Mouse (Mus musculus) midbrain, embryonic 11.5 days (tissue): Measurements from ENCODE around the gene Tnni3k. TPM values are rescaled to one million over a fixed set of nuclear protein-coding genes. Genes with fewer than 3 reads are reported as not detected.
A peak's percentile ranks its signal among the peaks of the same experiment; 100 is the strongest.

Experiments used
- ATAC-seq: fragments of 200-750 bp; cut with Nextera tagmentation; 2 replicates; pipeline ENCODE4 v1.8.0; 2017; ENCODE audit warnings: moderate TSS enrichment, moderate library complexity; ENCODE audit not compliant: low FRiP score
- DNase-seq: peaks from one replicate; pipeline ENCODE4 v3.0.0; 2015; ENCODE audit warnings: low spot score; ENCODE audit errors: missing footprints
- H3K27ac ChIP-seq: fragments of 300-500 bp; sonication (generic); 2 replicates; pipeline ENCODE4 v1.5.1; 2014; ENCODE audit warnings: low read depth, low read length
- H3K27me3 ChIP-seq: fragments of 300-500 bp; sonication (generic); 2 replicates; pipeline ENCODE4 v1.6.1; 2014; ENCODE audit warnings: mild to moderate bottlenecking, low read length, moderate library complexity, mixed read lengths; ENCODE audit not compliant: control insufficient read depth, insufficient read depth
- H3K36me3 ChIP-seq: fragments of 300-500 bp; sonication (generic); 2 replicates; pipeline ENCODE4 v1.6.1; 2014; ENCODE audit warnings: mild to moderate bottlenecking, low read length, moderate library complexity, mixed read lengths; ENCODE audit not compliant: control insufficient read depth, insufficient read depth
- H3K4me1 ChIP-seq: fragments of 300-500 bp; sonication (generic); 2 replicates; pipeline ENCODE4 v1.6.1; 2014; ENCODE audit warnings: low read length; ENCODE audit not compliant: control insufficient read depth, insufficient read depth
- H3K4me2 ChIP-seq: fragments of 300-500 bp; sonication (generic); 2 replicates; pipeline ENCODE4 v1.6.1; 2014; ENCODE audit warnings: mild to moderate bottlenecking, moderate library complexity
- H3K4me3 ChIP-seq: fragments of 300-500 bp; sonication (generic); 2 replicates; pipeline ENCODE4 v1.5.1; 2014; ENCODE audit warnings: low read depth, low read length
- H3K9ac ChIP-seq: fragments of 300-500 bp; sonication (generic); 2 replicates; pipeline ENCODE4 v1.6.1; 2014; ENCODE audit warnings: low read length
- H3K9me3 ChIP-seq: fragments of 300-500 bp; sonication (generic); 2 replicates; pipeline ENCODE4 v1.6.1; 2016; ENCODE audit warnings: low read length; ENCODE audit not compliant: control insufficient read depth
- WGBS: fragments of 180-500 bp; shearing (Covaris S2); extraction: QIAGEN DNeasy Blood & Tissue Kit; methylation state at CpG from one replicate; pipeline ENCODE4 v1.1.7; 2014; 5-methylcytosine and 5-hydroxymethylcytosine counted together
- polyA plus RNA-seq: library from polyadenylated mRNA; unstranded; fragments of >200 nt; fragmentation: Nextera tagmentation; extraction: Ambion mirVana; gene quantifications from 2 replicates; pipeline ENCODE4 v1.2.1, GENCODE M21; 2014

Tnni3k gene
- polyA plus RNA-seq, 1 experiment from 2014 or later = 0.04 TPM

DNA sequence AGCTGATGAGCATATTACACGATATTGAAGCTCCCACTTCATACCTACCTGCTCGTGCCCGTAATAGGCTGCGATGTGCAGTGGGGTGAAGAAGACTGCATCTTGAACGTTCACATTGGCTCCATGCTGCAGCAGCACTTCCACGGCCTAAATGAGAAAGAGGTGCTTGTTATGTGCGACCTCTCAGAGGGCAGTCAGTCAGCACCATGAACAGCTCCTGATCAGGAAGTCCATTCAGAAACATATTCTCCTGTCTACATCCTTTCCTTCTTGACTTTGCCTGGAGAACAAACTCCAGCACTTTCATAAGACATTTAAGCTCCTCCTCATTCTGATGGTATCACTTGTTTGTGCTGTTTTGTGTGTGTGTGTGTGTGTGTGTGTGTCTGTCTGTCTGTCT lies 76.1 kb downstream of the Tnni3k start:
- Histone ChIP-seq H3K4me3 (no peak overlapping the region), H3K9ac (no peak overlapping the region), H3K36me3 (no peaks in the 10 kb centered on the region), H3K9me3 (no peaks in the 10 kb centered on the region), H3K27ac (no peak overlapping the region), H3K4me2 (no peak overlapping the region), H3K4me1 (no peaks in the 10 kb centered on the region), H3K27me3 (no peaks in the 10 kb centered on the region)
- ATAC-seq = no peak
- peak; percentile 47 for DNase-seq
- 89% methylated on average over 7 of the region's 7 CpGs for WGBS

DNA sequence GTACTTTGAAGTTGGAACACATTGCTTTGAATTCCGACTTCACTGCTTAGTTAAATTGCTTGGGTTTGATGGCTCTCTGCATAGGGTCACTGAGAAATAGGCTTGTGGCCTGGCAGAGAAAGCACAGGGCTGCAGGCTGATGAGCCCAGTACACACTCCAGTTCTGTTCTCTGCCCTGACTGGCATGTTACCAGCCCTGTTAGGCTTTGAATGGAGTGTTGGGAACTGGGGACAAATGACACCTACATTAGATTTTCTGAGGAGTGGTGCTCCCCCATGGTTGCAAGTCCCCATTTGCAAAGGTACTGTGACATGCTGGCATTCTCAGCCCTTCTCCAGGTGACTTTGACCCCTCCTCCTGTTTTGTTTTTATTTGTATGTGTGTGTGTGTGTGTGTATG lies 83.6 kb downstream of the Tnni3k start:
- DNase-seq (peak; percentile 66), ATAC-seq (no peak)
- H3K4me3 ChIP-seq = no peak overlapping the region
- WGBS = 70% methylated on average over 1 of the region's 1 CpGs
- no peaks in the 10 kb centered on the region for H3K27me3 ChIP-seq
- H3K4me1 ChIP-seq = no peaks in the 10 kb centered on the region; the same call in 1 of the 2 replicates
- H3K4me2 ChIP-seq = no peak overlapping the region
- H3K9ac ChIP-seq = no peak overlapping the region
- no peaks in the 10 kb centered on the region for H3K9me3 ChIP-seq
- H3K27ac ChIP-seq = no peak overlapping the region
- no peaks in the 10 kb centered on the region for H3K36me3 ChIP-seq

DNA sequence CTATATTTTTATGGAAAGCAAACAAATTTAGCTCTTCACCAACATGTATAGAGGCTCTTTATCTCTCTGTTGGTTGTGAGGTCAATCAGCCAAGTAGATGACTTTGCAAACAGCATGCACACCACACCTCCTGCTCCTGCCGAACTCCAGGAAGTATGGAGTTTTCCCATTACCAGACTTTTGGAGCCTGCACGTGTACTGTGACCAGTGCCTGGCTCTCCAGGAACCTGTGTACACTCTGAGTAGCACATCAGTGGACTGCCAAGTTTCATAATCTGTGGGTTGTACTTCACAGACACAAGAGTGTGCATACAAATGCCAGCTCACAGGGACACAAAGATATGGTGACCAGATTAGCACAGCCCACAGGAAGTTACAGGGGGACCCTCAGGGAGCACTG lies 84.2 kb downstream of the Tnni3k start:
- H3K36me3 ChIP-seq = no peaks in the 10 kb centered on the region
- no peak overlapping the region for H3K27ac ChIP-seq
- no peaks in the 10 kb centered on the region for H3K27me3 ChIP-seq
- H3K4me1 ChIP-seq = no peaks in the 10 kb centered on the region; the same call in 1 of the 2 replicates
- ATAC-seq (no peak), DNase-seq (peak; percentile 21)
- H3K9me3 ChIP-seq = no peaks in the 10 kb centered on the region
- H3K9ac ChIP-seq = no peak overlapping the region
- H3K4me2 ChIP-seq = no peak overlapping the region
- 83% methylated on average over 2 of the region's 2 CpGs for WGBS
- no peak overlapping the region for H3K4me3 ChIP-seq

GRCm38 (mm10) chr3:154961284-154961683 lies 93.9 kb downstream of the Tnni3k start:
- H3K4me2 ChIP-seq = no peak overlapping the region
- no peaks in the 10 kb centered on the region for H3K9me3 ChIP-seq
- no peak overlapping the region for H3K4me3 ChIP-seq
- WGBS = 65% methylated on average over 3 of the region's 3 CpGs
- H3K27me3 ChIP-seq = no peaks in the 10 kb centered on the region
- no peak overlapping the region for H3K27ac ChIP-seq
- no peaks in the 10 kb centered on the region for H3K36me3 ChIP-seq
- H3K9ac ChIP-seq = no peak overlapping the region
- peak; percentile 78 for DNase-seq
- H3K4me1 ChIP-seq = no peaks in the 10 kb centered on the region
- peak; percentile 63; the same call in 1 of the 2 replicates for ATAC-seq

- Histone ChIP-seq H3K36me3 (no peaks in the 10 kb centered on the region), H3K27ac (no peak overlapping the region), H3K4me1 (no peaks in the 10 kb centered on the region), H3K4me3 (no peak overlapping the region), H3K9ac (no peak overlapping the region), H3K9me3 (no peaks in the 10 kb centered on the region), H3K27me3 (no peaks in the 10 kb centered on the region), H3K4me2 (no peak overlapping the region)
- ATAC-seq (peak; percentile 46; the same call in 1 of the 2 replicates), DNase-seq (peak; percentile 74)
- WGBS = 66% methylated on average over 2 of the region's 2 CpGs
Observed at GRCm38 (mm10) chr3:154953088-154953487, 102.1 kb downstream of the Tnni3k start.

DNA sequence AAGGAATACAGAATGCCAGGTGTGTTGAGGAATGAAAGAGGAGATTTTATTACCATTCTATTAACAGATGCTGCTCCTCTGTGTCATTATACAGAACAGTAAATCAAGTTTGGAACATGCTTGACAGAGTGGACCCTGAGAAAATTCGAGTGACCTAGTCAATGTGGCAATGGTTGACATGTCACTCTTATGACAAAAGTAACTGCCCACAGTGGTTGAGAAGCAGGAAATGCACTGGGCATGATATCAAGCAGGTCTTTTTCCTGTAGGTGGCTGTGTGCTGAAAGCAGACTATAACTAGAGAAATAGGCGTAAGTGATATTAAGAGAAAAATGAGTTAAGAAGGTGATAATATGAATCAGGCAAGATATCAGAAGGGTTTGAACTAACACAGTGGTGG lies 105.7 kb downstream of the Tnni3k start:
- DNase-seq (peak; percentile 68), ATAC-seq (no peak)
- WGBS = 83% methylated on average over 2 of the region's 2 CpGs
- Histone ChIP-seq H3K27me3 (no peaks in the 10 kb centered on the region), H3K4me1 (no peaks in the 10 kb centered on the region), H3K4me3 (no peak overlapping the region), H3K36me3 (no peaks in the 10 kb centered on the region), H3K9me3 (no peaks in the 10 kb centered on the region), H3K4me2 (no peak overlapping the region), H3K9ac (no peak overlapping the region), H3K27ac (no peak overlapping the region)

- DNase-seq (no peak), ATAC-seq (0 out of 2 replicates have a peak, but pooled peaks have one; percentile 42)
- Histone ChIP-seq H3K4me3 (no peak overlapping the region), H3K4me1 (no peaks in the 10 kb centered on the region), H3K4me2 (no peak overlapping the region), H3K9ac (no peak overlapping the region), H3K9me3 (no peaks in the 10 kb centered on the region), H3K27me3 (no peaks in the 10 kb centered on the region), H3K36me3 (no peaks in the 10 kb centered on the region), H3K27ac (no peak overlapping the region)
- WGBS = 82% methylated on average over 6 of the region's 6 CpGs
Observed at GRCm38 (mm10) chr3:154945688-154946161, 109.5 kb downstream of the Tnni3k start.

GRCm38 (mm10) chr3:154927757-154928156 lies 127.5 kb downstream of the Tnni3k start:
- H3K9ac ChIP-seq = no peak overlapping the region
- H3K4me2 ChIP-seq = no peak overlapping the region
- H3K27ac ChIP-seq = no peak overlapping the region
- H3K4me3 ChIP-seq = no peak overlapping the region
- H3K27me3 ChIP-seq = no peaks in the 10 kb centered on the region
- DNase-seq (no peak), ATAC-seq (peak; percentile 68; the same call in 1 of the 2 replicates)
- no peaks in the 10 kb centered on the region for H3K9me3 ChIP-seq
- no peaks in the 10 kb centered on the region; the same call in 1 of the 2 replicates for H3K4me1 ChIP-seq
- no peaks in the 10 kb centered on the region for H3K36me3 ChIP-seq
- 61% methylated on average over 8 of the region's 8 CpGs for WGBS

GRCm38 (mm10) chr3:154924936-154925335 lies 130.3 kb downstream of the Tnni3k start:
- no peaks in the 10 kb centered on the region for H3K27me3 ChIP-seq
- H3K36me3 ChIP-seq = no peaks in the 10 kb centered on the region
- no peak overlapping the region for H3K4me3 ChIP-seq
- H3K9me3 ChIP-seq = no peaks in the 10 kb centered on the region
- no peaks in the 10 kb centered on the region; the same call in 1 of the 2 replicates for H3K4me1 ChIP-seq
- ATAC-seq = no peak
- H3K27ac ChIP-seq = no peak overlapping the region
- WGBS = 92% methylated on average over 8 of the region's 8 CpGs
- no peak overlapping the region for H3K9ac ChIP-seq
- no peak overlapping the region for H3K4me2 ChIP-seq
- DNase-seq = no peak
